In genomic region chr19:30206981-30207380, GRCm38 (mm10) we compare ENCODE assay signal across 28 mouse cellular contexts. TPM values are rescaled to one million over a fixed set of nuclear protein-coding genes. Genes with fewer than 3 reads are reported as not detected.
"Had no signal": no experiment of that assay in that cellular context is flagged by ENCODE, and none has a peak within 500 bp of the region (broad histone marks: within the 10 kb centered on the region; RNA-seq: fewer than 3 reads in every experiment).

No protein-coding gene starts in this region.

- H3K27ac ChIP-seq: kidney, postnatal 0 days; left cerebral cortex, adult 2 months; limb, embryonic 12.5 days; limb, embryonic 15.5 days; liver, embryonic 13.5 days; macrophage; midbrain, embryonic 12.5 days; midbrain, embryonic 15.5 days; neural tube, embryonic 12.5 days; neural tube, embryonic 15.5 days had no signal

- H3K36me3 ChIP-seq: limb, embryonic 12.5 days; limb, embryonic 15.5 days; liver, embryonic 13.5 days; midbrain, embryonic 12.5 days; midbrain, embryonic 15.5 days; neural tube, embryonic 12.5 days; neural tube, embryonic 15.5 days had no signal

- H3K4me3 ChIP-seq: left cerebral cortex, adult 2 months; limb, embryonic 12.5 days; limb, embryonic 15.5 days; liver, embryonic 13.5 days; midbrain, embryonic 12.5 days; midbrain, embryonic 15.5 days; neural tube, embryonic 12.5 days; neural tube, embryonic 15.5 days had no signal

- H3K4me2 ChIP-seq: limb, embryonic 12.5 days; limb, embryonic 15.5 days; liver, embryonic 13.5 days; midbrain, embryonic 12.5 days; midbrain, embryonic 15.5 days; neural tube, embryonic 12.5 days; neural tube, embryonic 15.5 days had no signal

- H3K27me3 ChIP-seq: limb, embryonic 12.5 days; limb, embryonic 15.5 days; liver, embryonic 13.5 days; midbrain, embryonic 15.5 days; neural tube, embryonic 12.5 days; neural tube, embryonic 15.5 days had no signal

- H3K9me3 ChIP-seq: limb, embryonic 12.5 days; limb, embryonic 15.5 days; liver, embryonic 13.5 days; midbrain, embryonic 12.5 days; midbrain, embryonic 15.5 days; neural tube, embryonic 12.5 days; neural tube, embryonic 15.5 days had no signal

- ATAC-seq: inflammation-experienced regulatory T-cells, adult 6 months; midbrain, embryonic 15.5 days had no signal

- H3K4me1 ChIP-seq: limb, embryonic 12.5 days; limb, embryonic 15.5 days; liver, embryonic 13.5 days; midbrain, embryonic 12.5 days; midbrain, embryonic 15.5 days; neural tube, embryonic 12.5 days had no signal

- H3K9ac ChIP-seq: limb, embryonic 12.5 days; limb, embryonic 15.5 days; liver, embryonic 13.5 days; midbrain, embryonic 12.5 days; midbrain, embryonic 15.5 days; neural tube, embryonic 12.5 days; neural tube, embryonic 15.5 days had no signal

- DNase-seq: kidney, adult 18-20 months; kidney, postnatal 36 days; layer of hippocampus, postnatal 36 days; liver, embryonic 13.5 days; lung, adult 2 months; lung, postnatal 14 days; right cerebral cortex, adult 18-20 months; right cerebral cortex, postnatal 14 days; right cerebral cortex, postnatal 4 days; thymus, adult 18-20 months; thymus, postnatal 36 days had no signal

RNA-seq across cellular contexts. Expression of gene Mbl2, which starts 25.8 kb away (rescaled TPM):
- total RNA-seq: layer of hippocampus, adult 8-10 months; layer of hippocampus, postnatal 36 days; left cerebral cortex, adult 2 months; left cerebral cortex, postnatal 10 days; left cerebral cortex, postnatal 36 days; megakaryocyte, adult 5-6 weeks had no signal
- polyA plus RNA-seq: inflammation-experienced regulatory T-cells, adult 6 months; kidney, embryonic 14.5 days; kidney, postnatal 0 days; limb, embryonic 12.5 days; limb, embryonic 15.5 days; lung, embryonic 16.5 days; macrophage; midbrain, embryonic 12.5 days; midbrain, embryonic 15.5 days; neural tube, embryonic 12.5 days; neural tube, embryonic 15.5 days; testis, adult 2 months had no signal

RNA-seq across cellular contexts. Expression of gene Gldc, which starts 31.8 kb away (rescaled TPM):
- total RNA-seq: megakaryocyte, adult 5-6 weeks had no signal
